Mouse (Mus musculus): ENCODE results near the gene Dnase2b. TPM values are rescaled to one million over a fixed set of nuclear protein-coding genes. Genes with fewer than 3 reads are reported as not detected.

Dnase2b gene
- polyA plus RNA-seq, 1 experiment from 2014 or later, result not detected

GRCm38 (mm10) chr3:146620555-146621249, 5.3 kb upstream of the Dnase2b start:
- Histone ChIP-seq H3K27ac (ENCODE audit: low read depth, low read length) (no peak overlapping the region), H3K4me1 (replicated peaks; ENCODE audit: control insufficient read depth, insufficient read depth, low read length) (no peaks in the 10 kb centered on the region), H3K36me3 (ENCODE audit: control insufficient read depth, insufficient read depth, low read length) (no peaks in the 10 kb centered on the region), H3K27me3 (ENCODE audit: control insufficient read depth, insufficient read depth, low read length) (no peaks in the 10 kb centered on the region), H3K9ac (ENCODE audit: low read depth, low read length) (no peak overlapping the region), H3K4me3 (ENCODE audit: low read depth, low read length) (no peak overlapping the region), H3K4me2 (replicated peaks; ENCODE audit: low read depth, low read length) (no peak overlapping the region), H3K9me3 (ENCODE audit: control insufficient read depth, low read length) (no peaks in the 10 kb centered on the region)
- DNase-seq (ENCODE audit: low spot score) (no peak), ATAC-seq (ENCODE audit: low FRiP score) (no peak)
- WGBS, result 86% methylated on average over 14 of the region's 14 CpGs

- Histone ChIP-seq H3K27ac (ENCODE audit: low read depth, low read length) (no peak overlapping the region), H3K9me3 (ENCODE audit: control insufficient read depth, low read length) (no peaks in the 10 kb centered on the region), H3K9ac (ENCODE audit: low read depth, low read length) (no peak overlapping the region), H3K27me3 (ENCODE audit: control insufficient read depth, insufficient read depth, low read length) (no peaks in the 10 kb centered on the region), H3K4me2 (replicated peaks; ENCODE audit: low read depth, low read length) (no peak overlapping the region), H3K36me3 (ENCODE audit: control insufficient read depth, insufficient read depth, low read length) (no peaks in the 10 kb centered on the region), H3K4me1 (replicated peaks; ENCODE audit: control insufficient read depth, insufficient read depth, low read length) (no peaks in the 10 kb centered on the region), H3K4me3 (ENCODE audit: low read depth, low read length) (no peak overlapping the region)
- WGBS, result 87% methylated on average over 10 of the region's 10 CpGs
- ATAC-seq (ENCODE audit: low FRiP score) (no peak), DNase-seq (ENCODE audit: low spot score) (no peak)
These were observed 4.7 kb upstream of the Dnase2b start for GRCm38 (mm10) chr3:146620101-146620500.

- no peaks in the 10 kb centered on the region for H3K36me3 ChIP-seq (ENCODE audit: control insufficient read depth, insufficient read depth, low read length)
- no peak overlapping the region for H3K4me2 ChIP-seq (replicated peaks; ENCODE audit: low read depth, low read length)
- no peak overlapping the region for H3K9ac ChIP-seq (ENCODE audit: low read depth, low read length)
- WGBS, result 89% methylated on average over 4 of the region's 4 CpGs
- ATAC-seq (ENCODE audit: low FRiP score), result no peak
- H3K4me1 ChIP-seq (replicated peaks; ENCODE audit: control insufficient read depth, insufficient read depth, low read length), result no peaks in the 10 kb centered on the region
- no peaks in the 10 kb centered on the region for H3K9me3 ChIP-seq (ENCODE audit: control insufficient read depth, low read length)
- no peak overlapping the region for H3K4me3 ChIP-seq (ENCODE audit: low read depth, low read length)
- no peaks in the 10 kb centered on the region for H3K27me3 ChIP-seq (ENCODE audit: control insufficient read depth, insufficient read depth, low read length)
- no peak overlapping the region for H3K27ac ChIP-seq (ENCODE audit: low read depth, low read length)
- no peak for DNase-seq (ENCODE audit: low spot score)
These were observed 3.0 kb upstream of the Dnase2b start for GRCm38 (mm10) chr3:146618357-146618756.

- Histone ChIP-seq H3K9ac (ENCODE audit: low read depth, low read length) (no peak overlapping the region), H3K4me3 (ENCODE audit: low read depth, low read length) (no peak overlapping the region), H3K4me2 (replicated peaks; ENCODE audit: low read depth, low read length) (no peak overlapping the region), H3K4me1 (replicated peaks; ENCODE audit: control insufficient read depth, insufficient read depth, low read length) (no peaks in the 10 kb centered on the region), H3K9me3 (ENCODE audit: control insufficient read depth, low read length) (no peaks in the 10 kb centered on the region), H3K27me3 (ENCODE audit: control insufficient read depth, insufficient read depth, low read length) (no peaks in the 10 kb centered on the region), H3K27ac (ENCODE audit: low read depth, low read length) (no peak overlapping the region), H3K36me3 (ENCODE audit: control insufficient read depth, insufficient read depth, low read length) (no peaks in the 10 kb centered on the region)
- no peak for DNase-seq (ENCODE audit: low spot score)
- ATAC-seq (ENCODE audit: low FRiP score), result no peak
These were observed 2.5 kb upstream of the Dnase2b start for GRCm38 (mm10) chr3:146617946-146618345.

GRCm38 (mm10) chr3:146616533-146617283, 1.3 kb upstream of the Dnase2b start:
- no peaks in the 10 kb centered on the region for H3K36me3 ChIP-seq (ENCODE audit: control insufficient read depth, insufficient read depth, low read length)
- DNase-seq (ENCODE audit: low spot score) (no peak), ATAC-seq (ENCODE audit: low FRiP score) (no peak)
- H3K4me3 ChIP-seq (ENCODE audit: low read depth, low read length), result no peak overlapping the region
- H3K9ac ChIP-seq (ENCODE audit: low read depth, low read length), result no peak overlapping the region
- H3K4me1 ChIP-seq (replicated peaks; ENCODE audit: control insufficient read depth, insufficient read depth, low read length), result no peaks in the 10 kb centered on the region
- no peaks in the 10 kb centered on the region for H3K9me3 ChIP-seq (ENCODE audit: control insufficient read depth, low read length)
- no peaks in the 10 kb centered on the region for H3K27me3 ChIP-seq (ENCODE audit: control insufficient read depth, insufficient read depth, low read length)
- H3K27ac ChIP-seq (ENCODE audit: low read depth, low read length), result no peak overlapping the region
- H3K4me2 ChIP-seq (replicated peaks; ENCODE audit: low read depth, low read length), result no peak overlapping the region
- 80% methylated on average over 5 of the region's 5 CpGs for WGBS

- ATAC-seq (ENCODE audit: low FRiP score) (no peak), DNase-seq (ENCODE audit: low spot score) (no peak)
- Histone ChIP-seq H3K36me3 (ENCODE audit: control insufficient read depth, insufficient read depth, low read length) (no peaks in the 10 kb centered on the region), H3K4me2 (replicated peaks; ENCODE audit: low read depth, low read length) (no peak overlapping the region), H3K9me3 (ENCODE audit: control insufficient read depth, low read length) (no peaks in the 10 kb centered on the region), H3K4me3 (ENCODE audit: low read depth, low read length) (no peak overlapping the region), H3K9ac (ENCODE audit: low read depth, low read length) (no peak overlapping the region), H3K27ac (ENCODE audit: low read depth, low read length) (no peak overlapping the region), H3K27me3 (ENCODE audit: control insufficient read depth, insufficient read depth, low read length) (no peaks in the 10 kb centered on the region), H3K4me1 (replicated peaks; ENCODE audit: control insufficient read depth, insufficient read depth, low read length) (no peaks in the 10 kb centered on the region)
- WGBS, result 97% methylated on average over 4 of the region's 4 CpGs
These were observed 3.6 kb downstream of the Dnase2b start for GRCm38 (mm10) chr3:146611821-146612220.

GRCm38 (mm10) chr3:146611261-146611660, 4.1 kb downstream of the Dnase2b start:
- H3K27me3 ChIP-seq (ENCODE audit: control insufficient read depth, insufficient read depth, low read length), result no peaks in the 10 kb centered on the region
- H3K9ac ChIP-seq (ENCODE audit: low read depth, low read length), result no peak overlapping the region
- no peak for ATAC-seq (ENCODE audit: low FRiP score)
- H3K27ac ChIP-seq (ENCODE audit: low read depth, low read length), result no peak overlapping the region
- H3K4me2 ChIP-seq (replicated peaks; ENCODE audit: low read depth, low read length), result no peak overlapping the region
- no peaks in the 10 kb centered on the region for H3K36me3 ChIP-seq (ENCODE audit: control insufficient read depth, insufficient read depth, low read length)
- no peak overlapping the region for H3K4me3 ChIP-seq (ENCODE audit: low read depth, low read length)
- 79% methylated on average over 4 of the region's 4 CpGs for WGBS
- DNase-seq (ENCODE audit: low spot score), result no peak
- no peaks in the 10 kb centered on the region for H3K4me1 ChIP-seq (replicated peaks; ENCODE audit: control insufficient read depth, insufficient read depth, low read length)
- no peaks in the 10 kb centered on the region for H3K9me3 ChIP-seq (ENCODE audit: control insufficient read depth, low read length)

GRCm38 (mm10) chr3:146610322-146610721, 5.1 kb downstream of the Dnase2b start:
- H3K36me3 ChIP-seq (ENCODE audit: control insufficient read depth, insufficient read depth, low read length), result no peaks in the 10 kb centered on the region
- no peak overlapping the region for H3K9ac ChIP-seq (ENCODE audit: low read depth, low read length)
- 86% methylated on average over 10 of the region's 10 CpGs for WGBS
- H3K4me1 ChIP-seq (replicated peaks; ENCODE audit: control insufficient read depth, insufficient read depth, low read length), result no peaks in the 10 kb centered on the region
- no peak overlapping the region for H3K27ac ChIP-seq (ENCODE audit: low read depth, low read length)
- no peaks in the 10 kb centered on the region for H3K27me3 ChIP-seq (ENCODE audit: control insufficient read depth, insufficient read depth, low read length)
- H3K4me3 ChIP-seq (ENCODE audit: low read depth, low read length), result no peak overlapping the region
- H3K9me3 ChIP-seq (ENCODE audit: control insufficient read depth, low read length), result no peaks in the 10 kb centered on the region
- no peak overlapping the region for H3K4me2 ChIP-seq (replicated peaks; ENCODE audit: low read depth, low read length)
- no peak for DNase-seq (ENCODE audit: low spot score)
- ATAC-seq (ENCODE audit: low FRiP score), result no peak

- no peak overlapping the region for H3K4me2 ChIP-seq (replicated peaks; ENCODE audit: low read depth, low read length)
- no peak overlapping the region for H3K9ac ChIP-seq (ENCODE audit: low read depth, low read length)
- H3K9me3 ChIP-seq (ENCODE audit: control insufficient read depth, low read length), result no peaks in the 10 kb centered on the region
- no peaks in the 10 kb centered on the region for H3K4me1 ChIP-seq (replicated peaks; ENCODE audit: control insufficient read depth, insufficient read depth, low read length)
- H3K4me3 ChIP-seq (ENCODE audit: low read depth, low read length), result no peak overlapping the region
- H3K36me3 ChIP-seq (ENCODE audit: control insufficient read depth, insufficient read depth, low read length), result no peaks in the 10 kb centered on the region
- no peaks in the 10 kb centered on the region for H3K27me3 ChIP-seq (ENCODE audit: control insufficient read depth, insufficient read depth, low read length)
- ATAC-seq (ENCODE audit: low FRiP score) (no peak), DNase-seq (ENCODE audit: low spot score) (peak; percentile 7)
- WGBS, result 32% methylated on average over 1 of the region's 1 CpGs
- no peak overlapping the region for H3K27ac ChIP-seq (ENCODE audit: low read depth, low read length)
These were observed 8.0 kb downstream of the Dnase2b start for GRCm38 (mm10) chr3:146607368-146607767.

Data from hindbrain, embryonic 11.5 days (tissue).